Mouse (Mus musculus): Measurements from ENCODE around the gene Insm2. TPM values are rescaled to one million over a fixed set of nuclear protein-coding genes. Genes with fewer than 3 reads are reported as not detected.
"Not testable (repeated sequence)": the region's sequence is repeated elsewhere in the genome, so short reads cannot be mapped to it uniquely, and the experiment has no call there.

Gene Insm2
- polyA plus RNA-seq, 1 experiment from 2014 or later: 0.09 TPM

- Histone ChIP-seq H3K9me3 (no peaks in the 10 kb centered on the region), H3K4me1 (no peaks in the 10 kb centered on the region), H3K4me3 (no peak overlapping the region), H3K36me3 (no peaks in the 10 kb centered on the region), H3K27me3 (no peaks in the 10 kb centered on the region), H3K9ac (no peak overlapping the region), H3K27ac (no peak overlapping the region), H3K4me2 (no peak overlapping the region)
- 62% methylated on average over 6 of the region's 6 CpGs for WGBS
- ATAC-seq (ENCODE audit: insufficient number of reproducible peaks, low FRiP score, low TSS enrichment, low read depth): no peak
Measured at GRCm38 (mm10) chr12:55569676-55570075, 29.6 kb upstream of the Insm2 start.

- no peaks in the 10 kb centered on the region for H3K27me3 ChIP-seq
- no peaks in the 10 kb centered on the region for H3K36me3 ChIP-seq
- H3K27ac ChIP-seq: no peak overlapping the region
- H3K9ac ChIP-seq: no peak overlapping the region
- no peaks in the 10 kb centered on the region for H3K4me1 ChIP-seq
- H3K4me2 ChIP-seq: no peak overlapping the region
- no peaks in the 10 kb centered on the region for H3K9me3 ChIP-seq
- ATAC-seq (ENCODE audit: insufficient number of reproducible peaks, low FRiP score, low TSS enrichment, low read depth): no peak
- 85% methylated on average over 9 of the region's 9 CpGs for WGBS
- no peak overlapping the region for H3K4me3 ChIP-seq
Measured at GRCm38 (mm10) chr12:55570646-55571045, 28.6 kb upstream of the Insm2 start.

- no peak overlapping the region for H3K4me2 ChIP-seq
- no peaks in the 10 kb centered on the region for H3K27me3 ChIP-seq
- ATAC-seq (ENCODE audit: insufficient number of reproducible peaks, low FRiP score, low TSS enrichment, low read depth): no peak
- H3K4me3 ChIP-seq: no peak overlapping the region
- no peaks in the 10 kb centered on the region for H3K36me3 ChIP-seq
- no peaks in the 10 kb centered on the region for H3K4me1 ChIP-seq
- no peaks in the 10 kb centered on the region for H3K9me3 ChIP-seq
- H3K9ac ChIP-seq: no peak overlapping the region
- H3K27ac ChIP-seq: no peak overlapping the region
- 82% methylated on average over 11 of the region's 11 CpGs for WGBS
Measured at GRCm38 (mm10) chr12:55571181-55571580, 28.0 kb upstream of the Insm2 start.

- Histone ChIP-seq H3K9ac (no peak overlapping the region), H3K4me2 (no peak overlapping the region), H3K4me3 (no peak overlapping the region), H3K4me1 (no peaks in the 10 kb centered on the region), H3K27ac (no peak overlapping the region), H3K9me3 (no peaks in the 10 kb centered on the region), H3K27me3 (no peaks in the 10 kb centered on the region), H3K36me3 (no peaks in the 10 kb centered on the region)
- WGBS: 76% methylated on average over 10 of the region's 10 CpGs
- no peak for ATAC-seq (ENCODE audit: insufficient number of reproducible peaks, low FRiP score, low TSS enrichment, low read depth)
Measured at GRCm38 (mm10) chr12:55571661-55572060, 27.6 kb upstream of the Insm2 start.

GRCm38 (mm10) chr12:55573089-55573488 is 26.1 kb upstream of the Insm2 start:
- H3K9me3 ChIP-seq: no peaks in the 10 kb centered on the region
- no peak for ATAC-seq (ENCODE audit: insufficient number of reproducible peaks, low FRiP score, low TSS enrichment, low read depth)
- H3K27ac ChIP-seq: no peak overlapping the region
- no peaks in the 10 kb centered on the region for H3K4me1 ChIP-seq
- no peaks in the 10 kb centered on the region for H3K27me3 ChIP-seq
- H3K4me2 ChIP-seq: no peak overlapping the region
- no peaks in the 10 kb centered on the region for H3K36me3 ChIP-seq
- H3K4me3 ChIP-seq: no peak overlapping the region
- H3K9ac ChIP-seq: no peak overlapping the region

- WGBS: 6% methylated on average over 6 of the region's 6 CpGs
- Histone ChIP-seq H3K4me1 (no peaks in the 10 kb centered on the region), H3K9ac (no peak overlapping the region), H3K36me3 (no peaks in the 10 kb centered on the region), H3K9me3 (no peaks in the 10 kb centered on the region), H3K4me3 (no peak overlapping the region), H3K27me3 (no peaks in the 10 kb centered on the region), H3K27ac (no peak overlapping the region), H3K4me2 (no peak overlapping the region)
- peak; percentile 69; the same call in 1 of the 2 replicates for ATAC-seq (ENCODE audit: insufficient number of reproducible peaks, low FRiP score, low TSS enrichment, low read depth)
Measured at GRCm38 (mm10) chr12:55573794-55574193, 25.4 kb upstream of the Insm2 start.

- not testable (repeated sequence) for H3K36me3 ChIP-seq; H3K4me2 ChIP-seq; ATAC-seq (ENCODE audit: insufficient number of reproducible peaks, low FRiP score, low TSS enrichment, low read depth); H3K4me1 ChIP-seq; H3K9ac ChIP-seq; H3K27me3 ChIP-seq; H3K27ac ChIP-seq; H3K9me3 ChIP-seq; H3K4me3 ChIP-seq
- 60% methylated on average over 9 of the region's 9 CpGs for WGBS
Measured at GRCm38 (mm10) chr12:55586936-55587335, 12.3 kb upstream of the Insm2 start.

GRCm38 (mm10) chr12:55598537-55598886 is 715 bp upstream of the Insm2 start:
- H3K27me3 ChIP-seq: peaks cover 61% of the 10 kb centered on the region
- no peaks in the 10 kb centered on the region for H3K9me3 ChIP-seq
- peak overlapping the region; percentile 44 for H3K4me3 ChIP-seq
- H3K27ac ChIP-seq: no peak overlapping the region
- H3K9ac ChIP-seq: no peak overlapping the region
- no peak for ATAC-seq (ENCODE audit: insufficient number of reproducible peaks, low FRiP score, low TSS enrichment, low read depth)
- WGBS: 8% methylated on average over 7 of the region's 7 CpGs
- no peaks in the 10 kb centered on the region for H3K36me3 ChIP-seq
- H3K4me2 ChIP-seq: peak overlapping the region; percentile 86
- peaks cover 23% of the 10 kb centered on the region for H3K4me1 ChIP-seq

GRCm38 (mm10) chr12:55599639-55600502 is 644 bp downstream of the Insm2 start:
- H3K4me1 ChIP-seq: peaks cover 23% of the 10 kb centered on the region
- peak overlapping the region; percentile 86 for H3K4me2 ChIP-seq
- H3K9me3 ChIP-seq: no peaks in the 10 kb centered on the region
- H3K9ac ChIP-seq: no peak overlapping the region
- under 1% methylated on average over 103 of the region's 109 CpGs for WGBS
- H3K4me3 ChIP-seq: peak overlapping the region; percentile 44
- no peak overlapping the region for H3K27ac ChIP-seq
- H3K36me3 ChIP-seq: 0 out of 2 replicates have a peak, but pooled peaks cover 4% of the 10 kb centered on the region
- peaks cover 61% of the 10 kb centered on the region for H3K27me3 ChIP-seq
- peak; percentile 73; the same call in 1 of the 2 replicates for ATAC-seq (ENCODE audit: insufficient number of reproducible peaks, low FRiP score, low TSS enrichment, low read depth)

- ATAC-seq (ENCODE audit: insufficient number of reproducible peaks, low FRiP score, low TSS enrichment, low read depth): no peak
- Histone ChIP-seq H3K36me3 (peaks cover 7% of the 10 kb centered on the region; the same call in 1 of the 2 replicates), H3K4me2 (peak overlapping the region; percentile 86), H3K27ac (no peak overlapping the region), H3K4me1 (peaks cover 23% of the 10 kb centered on the region), H3K9ac (no peak overlapping the region), H3K4me3 (peak overlapping the region; percentile 44), H3K27me3 (peaks cover 61% of the 10 kb centered on the region), H3K9me3 (no peaks in the 10 kb centered on the region)
- WGBS: 4% methylated on average over 42 of the region's 42 CpGs
Measured at GRCm38 (mm10) chr12:55600503-55600994, 1.3 kb downstream of the Insm2 start.

GRCm38 (mm10) chr12:55604411-55604810 is 5.2 kb downstream of the Insm2 start:
- WGBS: 65% methylated on average over 3 of the region's 3 CpGs
- Histone ChIP-seq H3K27ac (no peak overlapping the region), H3K27me3 (peaks cover 24% of the 10 kb centered on the region), H3K4me2 (no peak overlapping the region), H3K4me3 (no peak overlapping the region), H3K9ac (no peak overlapping the region), H3K9me3 (no peaks in the 10 kb centered on the region), H3K4me1 (peaks cover 14% of the 10 kb centered on the region), H3K36me3 (peaks cover 7% of the 10 kb centered on the region; the same call in 1 of the 2 replicates)
- ATAC-seq (ENCODE audit: insufficient number of reproducible peaks, low FRiP score, low TSS enrichment, low read depth): no peak

- Histone ChIP-seq H3K27me3 (no peaks in the 10 kb centered on the region), H3K4me1 (no peaks in the 10 kb centered on the region), H3K36me3 (peaks cover 11% of the 10 kb centered on the region), H3K9ac (no peak overlapping the region), H3K27ac (no peak overlapping the region), H3K4me2 (no peak overlapping the region), H3K9me3 (no peaks in the 10 kb centered on the region), H3K4me3 (no peak overlapping the region)
- no peak for ATAC-seq (ENCODE audit: insufficient number of reproducible peaks, low FRiP score, low TSS enrichment, low read depth)
- WGBS: 27% methylated on average over 4 of the region's 4 CpGs
Measured at GRCm38 (mm10) chr12:55607902-55608301, 8.7 kb downstream of the Insm2 start.
